Mouse (Mus musculus): ENCODE measurements around the gene Rnf111. TPM values are rescaled to one million over a fixed set of nuclear protein-coding genes. Genes with fewer than 3 reads are reported as not detected.

The Rnf111 gene
- total and polyA plus RNA-seq, 2 experiments from 2014 or later: 14.9 to 35.9 TPM

DNA sequence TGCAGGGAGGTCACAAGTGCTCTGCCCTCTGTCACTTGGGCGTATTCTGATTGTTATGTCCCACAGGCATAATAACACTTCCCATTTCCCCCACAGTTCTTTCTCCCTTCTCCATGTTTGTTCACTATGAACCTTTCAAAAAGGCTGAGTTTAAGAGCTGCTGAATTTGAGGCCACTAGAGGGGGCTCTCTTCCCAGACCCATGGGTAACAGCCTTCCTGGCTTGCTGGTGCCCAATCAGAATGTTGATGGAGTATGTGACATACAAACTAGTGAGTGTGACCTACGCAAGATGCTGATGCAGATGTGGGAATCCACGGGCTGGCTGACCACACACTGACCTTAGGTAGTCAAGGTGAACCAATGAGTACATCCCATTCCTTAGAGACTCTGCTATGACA lies 94.7 kb downstream of the Rnf111 start:
- Histone ChIP-seq H3K27ac (no peak overlapping the region), H3K27me3 (ENCODE audit: insufficient read depth, low read length) (no peaks in the 10 kb centered on the region), H3K4me3 (ENCODE audit: low read length) (no peak overlapping the region), H3K4me1 (ENCODE audit: insufficient read depth, low read length) (no peaks in the 10 kb centered on the region), H3K9me3 (ENCODE audit: low read length) (no peaks in the 10 kb centered on the region), H3K36me3 (ENCODE audit: insufficient read depth, low read length) (peaks cover 31% of the 10 kb centered on the region), H3K9ac (replicated peaks; ENCODE audit: low read length) (no peak overlapping the region), H3K4me2 (ENCODE audit: low read depth, low read length) (no peak overlapping the region)
- TF ChIP-seq CTCF (IDR thresholded peaks at IDR 0.05; ENCODE audit: low read depth): peak; percentile 63
- DNase-seq (ENCODE audit: low spot score) (peak; percentile 48), ATAC-seq (no peak)
- WGBS: 93% methylated on average over 3 of the region's 3 CpGs

DNA sequence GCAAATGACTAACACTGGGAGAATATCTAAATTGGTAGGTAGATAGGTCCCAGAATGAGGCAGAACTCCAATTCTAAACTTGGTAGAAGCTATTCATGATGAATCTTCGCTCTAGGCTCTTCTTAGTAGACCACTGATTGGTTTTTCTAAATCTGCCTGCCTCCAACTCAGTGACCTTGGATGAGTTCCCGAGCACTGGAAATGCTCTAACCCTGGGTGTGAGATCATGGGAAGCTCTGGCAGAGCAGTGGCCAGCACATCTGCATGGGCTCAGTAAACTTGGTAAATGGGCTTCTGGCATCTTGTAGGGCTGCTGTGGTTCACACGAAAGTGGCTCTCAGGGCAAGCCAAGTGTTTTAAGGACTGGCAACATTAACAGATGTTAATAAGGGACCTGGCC lies 96.9 kb downstream of the Rnf111 start:
- WGBS: 88% methylated on average over 3 of the region's 3 CpGs
- no peak overlapping the region for H3K4me2 ChIP-seq (ENCODE audit: low read depth, low read length)
- H3K9me3 ChIP-seq (ENCODE audit: low read length): no peaks in the 10 kb centered on the region
- H3K4me3 ChIP-seq (ENCODE audit: low read length): no peak overlapping the region
- ATAC-seq (no peak), DNase-seq (ENCODE audit: low spot score) (no peak)
- H3K9ac ChIP-seq (replicated peaks; ENCODE audit: low read length): no peak overlapping the region
- no peak overlapping the region for H3K27ac ChIP-seq
- H3K4me1 ChIP-seq (ENCODE audit: insufficient read depth, low read length): no peaks in the 10 kb centered on the region
- H3K36me3 ChIP-seq (ENCODE audit: insufficient read depth, low read length): peaks cover 21% of the 10 kb centered on the region
- TF ChIP-seq CTCF (IDR thresholded peaks at IDR 0.05; ENCODE audit: low read depth): no peak
- no peaks in the 10 kb centered on the region for H3K27me3 ChIP-seq (ENCODE audit: insufficient read depth, low read length)

DNA sequence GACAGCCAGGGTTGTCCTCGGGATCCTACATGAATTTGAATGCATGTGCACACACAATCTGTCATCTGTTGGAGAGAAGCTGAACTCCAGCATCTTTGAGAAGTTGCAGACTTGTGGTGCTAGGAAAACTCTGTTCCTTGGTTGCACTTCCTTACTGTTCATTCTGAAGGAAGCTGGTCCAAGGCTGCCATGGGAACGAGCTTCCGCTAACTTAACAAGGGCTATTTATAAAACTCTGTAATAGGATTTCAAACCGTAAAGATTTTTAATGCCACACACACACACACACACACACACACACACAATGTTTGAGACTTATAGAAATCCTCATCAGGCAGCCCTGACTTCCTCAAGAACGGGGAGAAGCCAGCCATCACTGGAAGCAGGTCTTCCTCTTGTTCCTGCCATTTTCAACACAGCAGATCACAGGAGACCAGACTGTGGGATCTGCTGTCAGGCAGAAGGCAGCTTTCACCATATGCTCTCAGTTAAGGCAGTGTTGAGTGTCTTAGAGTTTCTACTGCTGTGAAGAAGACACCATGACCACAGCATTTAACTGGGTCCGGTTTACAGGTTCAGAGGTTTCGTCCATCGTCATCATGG lies 101.5 kb downstream of the Rnf111 start:
- no peaks in the 10 kb centered on the region for H3K27me3 ChIP-seq (ENCODE audit: insufficient read depth, low read length)
- H3K4me1 ChIP-seq (ENCODE audit: insufficient read depth, low read length): no peaks in the 10 kb centered on the region
- DNase-seq (ENCODE audit: low spot score): no peak
- WGBS: 82% methylated on average over 8 of the region's 8 CpGs
- no peak for ATAC-seq
- no peak for TF ChIP-seq CTCF (IDR thresholded peaks at IDR 0.05; ENCODE audit: low read depth)
- no peaks in the 10 kb centered on the region for H3K9me3 ChIP-seq (ENCODE audit: low read length)
- no peak overlapping the region for H3K4me3 ChIP-seq (ENCODE audit: low read length)
- no peak overlapping the region for H3K27ac ChIP-seq
- no peaks in the 10 kb centered on the region for H3K36me3 ChIP-seq (ENCODE audit: insufficient read depth, low read length)
- H3K4me2 ChIP-seq (ENCODE audit: low read depth, low read length): no peak overlapping the region
- no peak overlapping the region for H3K9ac ChIP-seq (replicated peaks; ENCODE audit: low read length)

DNA sequence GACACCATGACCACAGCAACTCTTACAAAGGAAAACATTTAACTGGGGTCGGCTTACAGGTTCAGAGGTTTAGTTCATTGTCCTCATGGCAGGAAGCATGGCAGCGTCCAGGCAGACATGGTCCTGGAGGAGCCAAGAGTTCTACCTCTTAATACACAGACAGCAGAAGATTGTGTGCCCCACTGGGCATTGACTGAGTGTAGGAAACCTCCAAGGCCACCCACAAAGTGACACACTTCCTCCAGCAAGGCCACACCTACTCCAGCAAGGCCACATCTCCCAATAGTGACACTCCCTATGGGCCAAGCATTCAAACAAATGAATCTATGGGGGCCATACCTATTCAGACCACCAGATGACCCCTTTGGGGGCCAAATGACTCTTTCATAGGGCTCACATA lies 107.4 kb downstream of the Rnf111 start:
- Histone ChIP-seq H3K27me3 (ENCODE audit: insufficient read depth, low read length) (no peaks in the 10 kb centered on the region), H3K9me3 (ENCODE audit: low read length) (no peaks in the 10 kb centered on the region), H3K36me3 (ENCODE audit: insufficient read depth, low read length) (no peaks in the 10 kb centered on the region), H3K4me1 (ENCODE audit: insufficient read depth, low read length) (no peaks in the 10 kb centered on the region), H3K27ac (no peak overlapping the region), H3K9ac (replicated peaks; ENCODE audit: low read length) (no peak overlapping the region), H3K4me3 (ENCODE audit: low read length) (no peak overlapping the region), H3K4me2 (ENCODE audit: low read depth, low read length) (no peak overlapping the region)
- ATAC-seq: no peak
- no peak for TF ChIP-seq CTCF (IDR thresholded peaks at IDR 0.05; ENCODE audit: low read depth)
- no peak for DNase-seq (ENCODE audit: low spot score)
- WGBS: 87% methylated on average over 2 of the region's 2 CpGs

DNA sequence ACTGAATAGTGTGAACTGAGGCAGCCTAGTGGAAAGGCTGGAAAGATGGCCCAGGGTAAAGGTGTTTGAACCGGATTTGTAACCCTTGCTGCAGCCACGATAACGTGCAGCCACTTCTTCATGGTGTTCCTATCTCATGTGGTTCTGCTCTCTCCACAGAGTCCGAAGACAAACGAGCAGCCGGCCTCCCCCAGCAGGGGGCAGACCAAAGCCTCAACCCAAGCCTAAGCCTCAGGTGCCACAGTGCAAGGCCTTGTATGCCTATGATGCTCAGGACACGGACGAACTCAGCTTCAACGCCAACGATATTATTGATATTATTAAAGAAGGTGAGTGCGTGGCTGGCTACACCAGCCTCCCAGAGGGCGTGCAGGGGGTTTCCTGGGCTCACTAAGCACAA lies 107.9 kb downstream of the Rnf111 start:
- Histone ChIP-seq H3K4me1 (ENCODE audit: insufficient read depth, low read length) (no peaks in the 10 kb centered on the region), H3K27ac (no peak overlapping the region), H3K4me3 (ENCODE audit: low read length) (no peak overlapping the region), H3K36me3 (ENCODE audit: insufficient read depth, low read length) (no peaks in the 10 kb centered on the region), H3K9ac (replicated peaks; ENCODE audit: low read length) (no peak overlapping the region), H3K4me2 (ENCODE audit: low read depth, low read length) (no peak overlapping the region), H3K27me3 (ENCODE audit: insufficient read depth, low read length) (no peaks in the 10 kb centered on the region), H3K9me3 (ENCODE audit: low read length) (no peaks in the 10 kb centered on the region)
- WGBS: 84% methylated on average over 12 of the region's 12 CpGs
- DNase-seq (ENCODE audit: low spot score): no peak
- ATAC-seq: no peak
- TF ChIP-seq CTCF (IDR thresholded peaks at IDR 0.05; ENCODE audit: low read depth): peak; percentile 28

DNA sequence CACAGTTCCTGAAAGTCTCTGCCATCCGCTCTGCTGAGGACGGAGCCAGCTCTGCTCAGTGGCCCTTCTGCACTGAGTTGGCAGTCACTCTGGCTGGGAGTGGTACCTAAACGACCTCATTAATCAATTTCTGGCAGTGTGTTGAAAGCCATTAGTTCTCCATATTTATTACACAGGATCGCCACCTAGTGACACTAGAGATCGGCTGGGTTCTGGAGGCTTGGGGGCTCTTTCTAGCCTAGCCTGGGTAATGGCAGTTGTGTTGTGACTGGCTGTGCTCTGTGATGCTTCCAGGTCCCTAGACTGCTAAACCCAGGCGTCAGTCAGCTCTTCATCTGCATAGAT lies 111.0 kb downstream of the Rnf111 start:
- Histone ChIP-seq H3K27me3 (ENCODE audit: insufficient read depth, low read length) (no peaks in the 10 kb centered on the region), H3K36me3 (ENCODE audit: insufficient read depth, low read length) (no peaks in the 10 kb centered on the region), H3K9me3 (ENCODE audit: low read length) (no peaks in the 10 kb centered on the region), H3K4me1 (ENCODE audit: insufficient read depth, low read length) (no peaks in the 10 kb centered on the region), H3K4me2 (ENCODE audit: low read depth, low read length) (no peak overlapping the region), H3K4me3 (ENCODE audit: low read length) (no peak overlapping the region), H3K9ac (replicated peaks; ENCODE audit: low read length) (no peak overlapping the region), H3K27ac (no peak overlapping the region)
- peak; percentile 81 for TF ChIP-seq CTCF (IDR thresholded peaks at IDR 0.05; ENCODE audit: low read depth)
- WGBS: 12% methylated on average over 6 of the region's 6 CpGs
- DNase-seq (ENCODE audit: low spot score) (peak; percentile 91), ATAC-seq (peak; percentile 90)

DNA sequence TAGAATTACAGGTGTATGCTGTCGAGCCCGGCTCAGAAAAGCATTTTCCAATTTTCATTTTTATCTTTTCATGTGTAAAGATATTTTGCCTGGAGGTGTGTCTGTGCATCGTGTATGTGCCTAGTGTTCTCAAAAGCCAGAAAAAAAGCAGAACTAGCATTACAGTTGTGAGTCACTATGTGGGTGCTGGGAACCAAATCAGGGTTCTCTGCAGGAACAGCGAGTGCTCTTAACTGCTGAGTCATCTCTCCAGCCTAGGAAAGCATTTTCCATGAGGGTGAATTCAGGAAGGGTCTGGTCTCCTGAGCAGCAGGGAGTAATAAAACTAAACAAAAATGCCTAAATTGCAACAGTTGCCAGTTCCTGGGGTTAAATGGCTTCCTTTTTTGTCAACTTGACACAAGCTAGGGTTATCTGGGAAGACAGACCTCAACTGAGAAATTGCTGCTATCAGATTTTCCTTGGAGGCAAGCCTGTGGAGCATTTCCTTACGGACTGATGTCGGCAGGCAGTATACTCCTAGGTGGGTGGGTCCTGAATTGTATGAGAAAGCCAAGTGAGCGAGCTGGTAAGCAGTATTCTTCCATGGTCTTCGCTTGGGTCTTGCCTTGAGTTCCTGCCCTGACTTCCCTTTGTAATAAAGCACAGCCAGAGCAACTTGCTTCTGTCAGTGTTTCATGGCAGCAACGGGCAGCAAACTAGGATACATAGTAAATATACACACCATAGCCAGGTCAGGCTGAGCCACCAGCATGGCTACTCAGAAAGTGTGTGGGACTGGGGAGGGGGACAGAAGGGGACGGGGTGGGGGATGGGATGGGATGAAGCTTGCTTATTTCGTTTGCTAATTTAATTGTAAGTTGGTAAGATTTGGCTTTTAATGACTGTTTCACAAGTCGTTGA lies 111.6 kb downstream of the Rnf111 start:
- H3K36me3 ChIP-seq (ENCODE audit: insufficient read depth, low read length): no peaks in the 10 kb centered on the region
- H3K27me3 ChIP-seq (ENCODE audit: insufficient read depth, low read length): no peaks in the 10 kb centered on the region
- 0 out of 2 replicates have a peak overlapping the region, but pooled peaks have one; percentile 1 for H3K27ac ChIP-seq
- WGBS: 74% methylated on average over 12 of the region's 12 CpGs
- no peak for TF ChIP-seq CTCF (IDR thresholded peaks at IDR 0.05; ENCODE audit: low read depth)
- DNase-seq (ENCODE audit: low spot score) (no peak), ATAC-seq (peak; percentile 62)
- no peaks in the 10 kb centered on the region for H3K4me1 ChIP-seq (ENCODE audit: insufficient read depth, low read length)
- H3K4me2 ChIP-seq (ENCODE audit: low read depth, low read length): no peak overlapping the region
- H3K9ac ChIP-seq (replicated peaks; ENCODE audit: low read length): no peak overlapping the region
- no peak overlapping the region for H3K4me3 ChIP-seq (ENCODE audit: low read length)
- H3K9me3 ChIP-seq (ENCODE audit: low read length): no peaks in the 10 kb centered on the region

Data from hindbrain, postnatal 0 days (tissue).